Mouse (Mus musculus): ENCODE measurements around the gene Vcam1. TPM values are rescaled to one million over a fixed set of nuclear protein-coding genes. Genes with fewer than 3 reads are reported as not detected.

The Vcam1 gene
- polyA plus RNA-seq, 1 experiment from 2014 or later: 7.2 TPM

GRCm38 (mm10) chr3:116060320-116060719 is 69.2 kb downstream of the Vcam1 start:
- Histone ChIP-seq H3K4me2 (replicated peaks; ENCODE audit: low read depth) (no peak overlapping the region), H3K27me3 (replicated peaks; ENCODE audit: control insufficient read depth, insufficient read depth, low read length) (no peaks in the 10 kb centered on the region), H3K27ac (ENCODE audit: low read depth, low read length) (no peak overlapping the region), H3K4me3 (ENCODE audit: low read depth, low read length) (no peak overlapping the region), H3K9me3 (ENCODE audit: control insufficient read depth) (no peaks in the 10 kb centered on the region), H3K9ac (ENCODE audit: low read depth, low read length) (no peak overlapping the region), H3K36me3 (ENCODE audit: control insufficient read depth, insufficient read depth) (no peaks in the 10 kb centered on the region), H3K4me1 (replicated peaks; ENCODE audit: control insufficient read depth, insufficient read depth, low read length) (no peaks in the 10 kb centered on the region)
- TF ChIP-seq CTCF (IDR thresholded peaks at IDR 0.05; ENCODE audit: low read depth): no peak
- no peak for ATAC-seq
- WGBS: 86% methylated on average over 5 of the region's 5 CpGs

Other genes with a start within 250 kb of the Vcam1 start
- 14.0 and 14.8 TPM in 2 replicates for gene Dph5, start 241.9 kb downstream of the Vcam1 start, polyA plus RNA-seq (2015; fragmentation: Nextera tagmentation; extraction: Ambion mirVana)
- gene Slc30a7, start 122.3 kb downstream of the Vcam1 start, polyA plus RNA-seq (2015; fragmentation: Nextera tagmentation; extraction: Ambion mirVana): 34.6 and 36.9 TPM in 2 replicates
- gene Extl2, start 122.2 kb downstream of the Vcam1 start, polyA plus RNA-seq (2015; fragmentation: Nextera tagmentation; extraction: Ambion mirVana): 10.2 and 11.0 TPM in 2 replicates
- gene Gpr88, start 123.8 kb upstream of the Vcam1 start, polyA plus RNA-seq (2015; fragmentation: Nextera tagmentation; extraction: Ambion mirVana): 0.48 and 1.0 TPM in 2 replicates

All from intestine, postnatal 0 days (tissue).